Mouse (Mus musculus) kidney, adult 18-20 months (tissue): ENCODE data around the gene Mblac2.
"Not testable (repeated sequence)": the region's sequence is repeated elsewhere in the genome, so short reads cannot be mapped to it uniquely, and the experiment has no call there.

Source experiments
- DNase-seq: peaks from one replicate; pipeline ENCODE4 v3.0.0; 2021

The Mblac2 gene

DNA sequence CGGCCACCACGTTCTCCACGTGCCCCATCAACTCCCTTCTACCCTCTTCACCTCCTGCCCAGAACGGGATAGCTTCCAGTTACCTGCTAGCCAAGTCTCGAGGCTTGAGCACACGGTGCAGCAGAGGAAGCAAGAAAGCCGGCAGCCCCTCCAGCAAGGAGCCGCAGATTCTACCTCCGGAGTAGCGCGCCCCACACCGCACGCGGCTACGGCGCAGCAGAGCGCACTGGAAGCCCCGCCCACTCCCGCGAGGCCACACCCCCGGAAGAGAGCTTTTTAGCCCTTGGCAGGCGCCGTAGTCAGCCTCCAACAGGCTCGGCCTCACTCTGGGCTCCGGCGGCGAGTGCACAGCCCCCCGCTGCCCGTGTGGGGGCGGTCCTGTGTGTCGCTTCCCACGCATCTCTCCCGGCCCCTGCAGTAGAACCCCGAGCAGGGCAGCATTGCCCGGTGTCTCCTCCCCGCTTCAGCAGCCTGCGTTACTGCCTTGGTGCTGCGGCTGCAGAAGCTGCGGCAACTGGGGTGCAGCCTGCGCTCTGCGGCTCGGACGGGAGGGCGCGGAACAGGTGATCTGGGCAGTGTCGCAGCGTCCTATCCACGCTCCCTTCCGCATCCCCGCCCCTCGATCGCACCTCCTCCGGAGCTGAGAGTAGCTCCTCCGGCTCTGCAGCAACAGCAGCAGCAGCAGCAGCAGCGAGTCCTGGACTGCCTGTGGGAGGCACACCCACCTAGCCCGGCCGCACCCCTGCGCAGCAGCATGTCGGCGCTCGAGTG is at the start of gene Mblac2, which contains the start of gene Polr3g:
TSS of gene Mblac2 (plus strand) at position 567 of the 771 bp plus-strand sequence.
TSS of gene Polr3g (minus strand) at position 239 of the 771 bp plus-strand sequence.
- DNase-seq: peak; percentile 97

- DNase-seq: no peak
These were observed 47.4 kb upstream of the Mblac2 start for GRCm38 (mm10) chr13:81663566-81664330.

- no peak for DNase-seq
These were observed 46.8 kb upstream of the Mblac2 start for GRCm38 (mm10) chr13:81664331-81664698.

DNA sequence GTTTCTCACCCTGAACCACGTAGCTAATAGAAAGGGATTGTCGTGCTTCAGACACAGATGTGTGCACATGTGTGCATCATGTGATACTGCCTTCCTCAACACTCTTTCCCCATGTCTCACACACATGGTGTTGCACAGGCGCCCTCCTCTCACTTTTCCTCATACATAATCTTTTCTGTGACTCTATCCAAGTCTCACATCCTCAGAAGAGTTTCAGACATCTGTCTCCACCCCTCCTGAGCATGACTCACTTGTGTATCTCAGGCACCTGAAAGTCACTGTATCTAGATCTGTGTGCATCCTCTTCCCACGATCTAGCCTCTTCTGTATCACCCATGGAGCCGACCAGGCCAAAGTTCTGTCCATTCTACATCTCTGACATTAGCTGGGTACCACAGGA is 43.4 kb upstream of the Mblac2 start:
- no peak for DNase-seq

DNA sequence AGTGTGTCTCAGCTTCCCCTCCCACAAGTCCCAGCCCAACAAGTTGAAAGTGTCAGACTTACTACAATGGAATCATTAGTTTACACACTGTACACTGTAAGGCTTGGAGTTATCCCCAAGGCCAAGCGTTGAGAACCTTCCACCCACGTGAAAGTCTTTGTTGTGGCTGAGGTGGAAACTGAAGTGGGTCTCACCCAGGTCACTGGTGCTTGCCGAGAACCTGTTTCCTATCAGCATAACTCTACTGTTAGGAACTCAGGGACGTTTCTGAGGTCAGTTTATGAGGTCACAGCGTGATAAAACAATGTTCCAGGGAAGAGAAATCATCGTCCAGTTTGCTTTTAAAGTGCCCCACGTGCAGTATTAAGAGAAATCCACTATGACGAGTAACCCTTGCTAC is 35.8 kb upstream of the Mblac2 start:
- DNase-seq: no peak

DNA sequence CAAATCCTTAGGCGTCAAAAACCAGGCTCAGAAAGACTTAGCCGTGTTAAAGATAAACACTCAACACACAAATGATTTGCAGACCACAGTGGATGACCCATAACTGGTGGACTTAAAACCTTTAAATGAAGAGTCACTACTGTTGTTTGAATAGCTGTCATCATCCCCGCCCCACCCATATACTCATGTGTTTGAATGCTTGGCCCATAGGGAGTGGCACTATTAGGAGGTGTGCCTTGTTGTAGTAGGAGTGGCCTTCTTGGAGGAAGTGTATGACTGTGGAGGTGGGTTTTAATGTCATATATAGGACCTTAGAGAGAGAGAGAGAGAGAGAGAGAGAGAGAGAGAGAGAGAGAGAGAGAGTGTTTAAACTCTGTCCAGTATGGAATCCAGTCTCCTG is 28.0 kb upstream of the Mblac2 start:
- no peak for DNase-seq

- no peak for DNase-seq
These were observed 26.9 kb upstream of the Mblac2 start for GRCm38 (mm10) chr13:81684258-81684657.

- DNase-seq: no peak
These were observed 26.3 kb upstream of the Mblac2 start for GRCm38 (mm10) chr13:81684884-81685283.

GRCm38 (mm10) chr13:81689587-81689986 is 21.6 kb upstream of the Mblac2 start:
- no peak for DNase-seq

DNA sequence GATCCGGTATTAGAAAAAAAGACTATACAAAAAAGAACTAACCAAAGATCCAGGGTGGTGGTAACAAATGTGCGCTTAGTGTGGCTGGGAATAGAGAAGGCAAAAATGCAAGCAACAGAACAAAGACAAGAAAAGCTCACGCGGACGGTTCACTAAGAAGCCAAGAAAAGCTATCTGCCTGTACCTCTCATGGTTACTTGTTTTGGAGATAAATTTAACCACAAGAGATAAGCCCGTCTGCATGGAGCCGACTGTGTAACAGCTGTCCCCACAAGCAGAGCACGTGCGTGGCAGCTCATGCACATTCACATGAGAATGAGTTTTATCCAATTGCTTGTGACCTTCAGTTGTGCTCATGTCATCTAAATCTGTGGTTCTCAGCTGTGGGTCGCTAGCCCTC is 20.7 kb upstream of the Mblac2 start:
- DNase-seq: no peak

- DNase-seq: no peak
These were observed 19.5 kb upstream of the Mblac2 start for GRCm38 (mm10) chr13:81691606-81692005.

DNA sequence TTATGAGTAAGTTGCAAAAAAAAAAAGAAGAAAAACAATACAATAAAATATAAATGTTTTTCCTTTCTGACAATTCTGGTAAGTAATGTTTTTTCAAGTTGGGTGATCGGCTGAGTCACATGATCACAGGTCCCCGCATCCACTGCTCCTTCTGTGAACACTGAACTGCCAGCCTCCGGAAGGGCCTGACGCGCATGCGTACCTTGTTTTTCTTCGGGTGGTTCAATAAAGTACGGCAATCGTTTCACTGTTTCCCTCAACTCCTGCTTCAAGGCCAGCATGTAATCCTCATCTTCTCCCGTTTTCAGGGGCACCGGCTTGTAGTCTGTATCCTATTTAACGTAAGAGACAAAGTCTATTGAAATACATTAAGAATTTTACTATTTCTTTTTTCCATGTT is 16.7 kb upstream of the Mblac2 start:
- DNase-seq: no peak

DNA sequence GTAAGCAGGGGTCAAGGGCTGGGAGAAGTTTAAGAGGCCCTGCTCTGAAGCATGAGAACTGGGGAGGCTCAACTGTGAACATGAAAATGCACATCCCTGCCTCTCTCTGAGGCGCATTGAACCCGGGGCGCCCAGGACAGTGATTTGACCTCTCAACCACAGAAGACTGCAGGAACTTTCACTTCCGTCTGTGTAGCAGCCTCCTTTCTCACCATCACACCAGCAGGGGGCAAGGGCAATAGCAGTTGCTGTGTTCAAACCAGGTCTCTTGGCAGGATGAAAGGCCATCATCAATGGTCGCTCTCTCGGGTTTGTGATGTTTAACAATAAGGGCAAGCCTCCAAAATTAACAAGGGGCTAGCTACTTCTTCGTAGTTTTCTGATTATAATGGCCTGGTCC is 8.0 kb upstream of the Mblac2 start:
- no peak for DNase-seq

DNA sequence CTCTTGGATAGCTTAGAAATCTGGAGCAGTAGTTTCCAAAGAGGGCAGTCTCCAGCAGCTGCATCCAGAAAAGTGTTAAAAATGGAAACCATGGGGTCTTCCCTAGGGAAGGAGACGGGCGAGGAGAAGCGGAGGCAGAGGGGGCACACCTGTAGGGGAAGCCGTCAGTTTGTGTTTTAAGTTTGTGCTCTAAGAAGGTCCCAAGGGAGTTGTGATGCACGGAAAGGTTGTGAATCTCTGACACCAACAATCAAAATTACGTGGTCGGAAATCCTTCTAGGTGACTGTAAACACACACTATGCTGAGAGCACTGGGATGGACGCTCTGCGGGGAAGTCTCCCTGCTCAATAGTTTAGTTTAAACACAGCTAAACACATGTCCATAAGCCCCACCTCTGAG is 7.5 kb upstream of the Mblac2 start:
- DNase-seq: no peak

- no peak for DNase-seq
These were observed 4.8 kb upstream of the Mblac2 start for GRCm38 (mm10) chr13:81706311-81706710.

DNA sequence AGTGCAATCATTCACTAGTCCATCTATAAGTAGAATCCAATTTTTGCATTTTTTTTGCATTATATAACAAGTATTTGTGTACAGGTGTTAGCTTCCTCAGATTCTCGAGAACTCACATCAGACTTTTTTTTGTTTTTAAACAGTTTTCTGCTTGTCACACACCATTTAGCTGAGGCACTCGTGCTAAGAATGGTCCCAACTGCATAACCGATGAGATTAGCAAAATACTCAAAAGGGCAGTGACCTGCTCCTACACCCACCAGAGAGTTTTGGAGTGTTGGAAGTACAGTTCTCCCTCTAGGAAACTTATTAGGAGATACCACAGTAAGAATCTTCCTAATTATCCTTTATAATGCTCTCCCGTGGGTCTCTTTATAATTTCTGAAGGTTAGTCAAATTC is 1.3 kb upstream of the Mblac2 start:
- DNase-seq: no peak

GRCm38 (mm10) chr13:81710266-81710665 is 875 bp upstream of the Mblac2 start:
- DNase-seq: no peak

GRCm38 (mm10) chr13:81711546-81712371 is 618 bp downstream of the Mblac2 start:
- DNase-seq: no peak

DNA sequence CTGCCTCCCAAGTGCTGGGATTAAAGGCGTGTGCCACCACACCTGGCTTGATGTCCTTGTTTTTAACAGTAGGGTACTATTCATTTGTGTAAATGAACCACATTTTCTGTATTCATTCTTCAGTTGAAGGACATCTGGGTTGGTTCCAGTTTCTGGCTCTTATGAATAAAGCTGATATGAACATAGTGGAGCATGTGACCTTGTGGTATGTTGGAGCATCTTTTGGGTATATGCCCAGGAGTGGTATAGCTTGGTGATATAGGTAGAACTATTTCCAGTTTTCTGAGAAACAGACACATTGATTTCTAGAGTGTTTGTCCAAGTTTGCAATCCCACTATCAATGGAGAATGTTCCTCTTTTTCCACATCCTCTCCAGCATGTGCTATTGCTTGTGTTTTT is 2.8 kb downstream of the Mblac2 start:
- no peak for DNase-seq

DNA sequence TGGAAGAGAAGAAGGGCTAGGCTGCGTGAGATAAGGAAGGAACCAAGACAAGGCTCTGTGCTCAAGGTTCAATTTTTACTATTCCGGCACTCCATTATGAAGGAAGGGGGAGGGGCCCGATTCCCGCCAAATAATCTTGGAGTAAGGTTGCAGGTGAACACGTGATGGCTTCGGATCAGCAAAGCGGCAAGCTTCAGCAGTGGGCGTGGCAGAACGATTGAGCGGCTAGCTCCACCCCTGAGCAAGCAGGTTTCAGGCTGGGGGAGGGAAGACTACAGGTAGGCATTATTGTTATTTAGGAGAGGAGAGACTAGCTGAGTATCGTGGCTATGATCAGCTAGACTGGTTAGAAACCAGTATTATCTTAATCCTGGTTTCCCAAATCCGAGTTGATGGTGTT is 17.0 kb downstream of the Mblac2 start:
- DNase-seq: not testable (repeated sequence)

DNA sequence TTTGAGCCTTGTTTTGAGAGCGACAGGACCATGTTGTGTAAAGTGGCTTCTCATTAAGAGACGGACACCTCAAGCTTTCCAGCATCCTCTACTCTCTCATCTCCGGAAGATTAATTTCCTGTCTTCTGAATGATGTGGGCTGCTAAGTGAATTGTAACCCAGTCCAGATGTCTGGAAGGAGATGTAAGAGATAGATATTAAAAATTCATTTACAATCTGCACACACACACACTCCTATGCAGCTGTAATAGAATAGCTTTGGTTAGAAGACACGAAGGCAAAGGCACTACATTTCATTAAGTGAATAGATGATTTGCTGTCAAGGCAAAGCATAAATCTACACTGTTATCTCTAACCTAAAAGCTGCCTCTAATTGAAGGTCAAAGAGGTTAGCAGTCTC is 18.0 kb downstream of the Mblac2 start:
- DNase-seq: no peak

DNA sequence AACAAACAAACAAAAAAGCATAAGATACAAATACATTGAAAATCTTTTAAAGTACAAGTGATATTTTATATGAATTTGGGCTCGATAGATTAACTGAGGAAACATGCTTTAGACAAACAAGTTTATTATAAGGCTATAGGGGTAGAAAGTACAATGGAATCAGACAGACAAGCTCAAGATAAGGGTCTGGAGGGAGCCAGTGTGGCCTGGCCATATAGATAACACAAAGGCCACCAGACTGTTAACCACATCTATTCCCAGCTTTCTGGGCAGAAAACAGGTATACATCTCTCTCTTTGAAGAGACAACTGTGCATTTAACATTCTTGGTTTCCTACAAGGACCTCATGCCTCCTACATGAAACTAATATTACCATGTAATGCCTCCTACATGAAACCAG is 19.2 kb downstream of the Mblac2 start:
- no peak for DNase-seq

- no peak for DNase-seq
These were observed 25.5 kb downstream of the Mblac2 start for GRCm38 (mm10) chr13:81736606-81737005.

DNA sequence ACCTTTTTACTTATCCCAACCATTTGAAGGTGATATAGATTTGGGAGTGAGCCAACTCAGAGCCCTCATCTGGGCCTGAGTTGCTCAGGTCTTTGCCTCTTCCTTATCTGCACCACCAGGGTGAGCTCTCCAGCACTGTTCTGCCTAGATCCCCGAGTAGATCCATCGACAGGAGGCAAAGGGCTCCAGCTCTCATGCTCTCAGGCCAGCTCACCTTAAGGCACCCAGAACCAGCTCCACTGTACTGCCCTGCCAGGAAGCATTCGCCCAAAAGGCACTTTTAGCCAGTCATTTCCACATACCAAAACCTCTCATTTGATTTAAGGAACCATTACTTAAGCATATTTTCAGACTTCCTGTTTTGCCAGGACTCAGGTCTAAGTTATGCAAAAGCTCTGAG is 29.8 kb downstream of the Mblac2 start:
- no peak for DNase-seq
